Mouse (Mus musculus) ES-E14 (cell line): ENCODE measurements around the gene Tsg101.

ENCODE experiments used
- CHD2 ChIP-seq: IDR thresholded peaks from 2 replicates; pipeline ENCODE4 v1.6.1; 2014; ENCODE audit warnings: mild to moderate bottlenecking, low read depth, low read length, inconsistent platforms
- HCFC1 ChIP-seq: IDR thresholded peaks from 2 replicates; pipeline ENCODE4 v1.6.1; 2012; ENCODE audit warnings: low read length, inconsistent platforms, borderline replicate concordance; ENCODE audit not compliant: insufficient read depth
- MAFK ChIP-seq: IDR thresholded peaks from 2 replicates; pipeline ENCODE4 v1.6.1; 2014; ENCODE audit warnings: mild to moderate bottlenecking, low read depth, low read length, inconsistent platforms; ENCODE audit not compliant: insufficient read depth
- ZC3H11A ChIP-seq: IDR thresholded peaks from 2 replicates; pipeline ENCODE4 v1.6.1; 2012; ENCODE audit warnings: low read depth, mild to moderate bottlenecking, inconsistent platforms, low read length, borderline replicate concordance
- ZNF384 ChIP-seq: IDR thresholded peaks from 2 replicates; pipeline ENCODE4 v1.6.1; 2012; ENCODE audit warnings: low read depth, low read length, inconsistent platforms

- TF ChIP-seq MAFK (no peak), CHD2 (no peak), HCFC1 (no peak), ZC3H11A (no peak), ZNF384 (no peak)
Observed at GRCm38 (mm10) chr7:46840326-46840725, 79.4 kb downstream of the Tsg101 start.
